Mouse (Mus musculus) erythroblast, embryonic 14.5 days (primary cell): ENCODE data around the gene Mrpl35. TPM values are rescaled to one million over a fixed set of nuclear protein-coding genes. Genes with fewer than 3 reads are reported as not detected.

ENCODE experiments used
- H3K27me3 ChIP-seq: 2 replicates; pipeline ENCODE4 v1.6.1; 2012; ENCODE audit warnings: inconsistent platforms; ENCODE audit not compliant: control insufficient read depth
- H3K36me3 ChIP-seq: 2 replicates; pipeline ENCODE4 v1.6.1; 2012; ENCODE audit warnings: mild to moderate bottlenecking, inconsistent platforms; ENCODE audit not compliant: control insufficient read depth
- H3K4me1 ChIP-seq: 2 replicates; pipeline ENCODE4 v1.6.1; 2012; ENCODE audit warnings: inconsistent platforms; ENCODE audit not compliant: control insufficient read depth
- H3K4me3 ChIP-seq: replicated peaks from 2 replicates; pipeline ENCODE3; 2012; ENCODE audit warnings: moderate library complexity, mild to moderate bottlenecking, inconsistent platforms
- H3K9me3 ChIP-seq: 2 replicates; pipeline ENCODE4 v1.6.1; 2012; ENCODE audit warnings: low read length, inconsistent platforms, mixed read lengths; ENCODE audit not compliant: control insufficient read depth
- GATA1 ChIP-seq: IDR thresholded peaks from 2 replicates; pipeline ENCODE4 v1.6.1; 2012; ENCODE audit warnings: low read length, inconsistent platforms, mixed read lengths
- TAL1 ChIP-seq: IDR thresholded peaks from 3 replicates; pipeline ENCODE4 v1.6.1; 2012; ENCODE audit warnings: low read length, inconsistent platforms, mixed read lengths
- polyA plus RNA-seq: library from polyadenylated mRNA; stranded (reverse); fragments of >175 nt; gene quantifications from 2 replicates; pipeline ENCODE4 v1.2.3, GENCODE M21; 2012

Gene Mrpl35
- polyA plus RNA-seq, 1 experiment: 0.22 TPM

DNA sequence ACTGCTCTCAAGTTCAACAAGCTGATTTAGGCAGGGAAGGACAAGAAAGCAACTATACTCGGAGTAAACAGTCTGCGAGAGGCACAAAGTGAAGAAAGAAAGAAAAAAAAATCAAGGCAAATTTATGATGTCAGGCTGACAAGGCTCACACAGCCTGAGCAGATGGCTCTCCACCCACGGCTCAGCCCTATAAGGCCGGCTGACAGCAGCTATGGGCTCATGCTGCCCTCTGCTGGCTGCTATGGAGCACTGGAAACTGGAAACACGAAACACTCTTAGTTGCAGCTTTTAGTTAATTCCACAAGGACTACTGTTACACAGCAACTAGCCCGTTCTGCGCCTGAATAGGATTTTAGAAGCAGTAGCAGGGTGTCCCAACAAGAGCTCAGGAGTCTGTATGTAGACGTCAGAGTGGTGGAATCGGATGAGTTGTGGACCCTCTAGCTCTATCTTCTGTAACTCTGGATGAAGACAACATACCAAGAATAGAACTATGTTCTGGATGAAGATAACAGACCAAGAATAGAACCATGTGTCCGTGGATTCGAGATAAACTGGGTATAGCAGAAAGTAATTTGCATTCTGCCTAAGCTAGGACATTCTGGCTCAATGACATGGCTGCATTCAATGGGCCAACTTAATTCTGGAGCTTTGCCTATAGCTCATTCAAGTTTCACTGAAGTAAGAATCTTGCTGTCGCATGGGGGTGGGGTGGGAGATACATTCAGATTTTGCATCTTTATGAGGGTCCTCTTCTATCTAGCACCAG lies 22.5 kb downstream of the Mrpl35 start:
- no peaks in the 10 kb centered on the region for H3K27me3 ChIP-seq
- TF ChIP-seq TAL1: no peak
- TF ChIP-seq GATA1: no peak
- H3K9me3 ChIP-seq: no peaks in the 10 kb centered on the region
- no peak overlapping the region for H3K4me3 ChIP-seq
- peaks cover 8% of the 10 kb centered on the region for H3K36me3 ChIP-seq
- peaks cover 55% of the 10 kb centered on the region for H3K4me1 ChIP-seq

DNA sequence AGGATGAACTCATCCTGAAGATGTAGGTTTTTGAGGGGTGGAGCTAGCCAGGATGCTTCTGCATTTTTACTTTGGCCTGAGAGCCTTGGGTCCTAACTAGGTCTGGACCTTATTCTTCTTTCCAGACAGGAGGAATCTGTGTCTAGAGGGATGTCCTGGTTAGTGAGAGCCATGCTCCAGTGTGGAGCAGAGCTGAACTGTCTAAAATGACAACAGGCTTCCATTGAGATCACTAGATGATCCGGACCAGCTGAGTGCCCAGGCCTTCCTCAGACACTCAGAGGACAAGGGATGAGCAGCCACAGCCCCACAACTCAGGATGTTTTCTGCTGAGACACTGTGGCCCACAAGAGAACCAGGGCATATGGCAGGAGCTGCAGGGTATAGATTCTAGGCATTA lies 23.2 kb downstream of the Mrpl35 start:
- peaks cover 56% of the 10 kb centered on the region for H3K4me1 ChIP-seq
- H3K27me3 ChIP-seq: no peaks in the 10 kb centered on the region
- TF ChIP-seq TAL1 (no peak), GATA1 (no peak)
- peaks cover 6% of the 10 kb centered on the region for H3K36me3 ChIP-seq
- H3K4me3 ChIP-seq: no peak overlapping the region
- H3K9me3 ChIP-seq: no peaks in the 10 kb centered on the region

DNA sequence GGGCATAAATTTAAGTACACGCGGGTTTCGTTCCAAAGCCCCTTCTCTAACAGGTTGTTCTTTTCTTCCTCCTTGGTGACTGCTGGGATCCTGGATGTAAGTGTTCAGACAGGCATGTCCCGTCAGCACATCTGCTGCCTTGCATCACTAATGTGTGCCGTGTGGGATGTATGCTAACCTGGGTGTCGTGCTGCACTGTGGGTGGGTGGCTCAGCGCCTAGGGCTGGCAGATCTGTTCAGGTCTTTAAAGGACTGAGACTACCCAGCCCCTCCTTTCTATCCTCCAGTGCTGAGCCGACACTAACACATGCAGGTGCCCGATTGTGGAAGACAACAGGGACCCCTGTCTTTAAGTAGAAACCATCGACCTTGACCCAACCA lies 25.1 kb downstream of the Mrpl35 start:
- peaks cover 58% of the 10 kb centered on the region for H3K4me1 ChIP-seq

DNA sequence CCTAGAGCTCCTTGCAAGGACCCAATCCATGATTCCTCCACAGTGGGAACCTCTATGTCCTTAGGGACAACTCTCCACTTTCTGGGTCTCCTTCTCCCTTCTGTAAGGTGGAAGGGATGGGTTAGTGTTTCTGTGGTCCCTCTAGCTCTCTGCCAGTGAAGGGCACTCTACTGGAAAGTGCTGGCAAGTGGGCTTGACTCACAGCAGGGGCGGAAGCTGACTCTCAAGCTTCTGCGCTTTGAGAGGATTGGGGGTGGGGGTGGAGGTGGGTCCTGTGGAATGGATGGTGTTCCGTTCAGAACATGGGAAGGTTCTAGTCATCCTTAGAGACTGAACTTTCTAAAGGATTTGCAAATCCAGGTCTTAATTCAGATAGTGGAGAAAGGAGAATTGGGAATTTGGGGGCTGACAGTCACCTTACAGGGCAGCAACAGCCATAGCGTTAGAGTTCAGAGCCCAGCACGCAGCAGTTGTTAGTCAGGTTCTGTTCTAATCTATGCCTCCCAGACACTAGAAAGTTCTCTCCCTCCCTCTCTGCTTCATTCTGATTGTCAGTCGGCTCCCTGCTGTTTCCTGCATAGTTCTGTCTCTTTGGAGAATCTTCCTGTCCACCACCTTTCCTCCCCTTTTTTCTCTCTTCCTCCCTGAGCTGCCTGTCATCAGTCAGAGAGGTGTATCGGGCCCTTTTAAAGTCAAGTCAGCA lies 25.6 kb downstream of the Mrpl35 start:
- H3K27me3 ChIP-seq: no peaks in the 10 kb centered on the region
- TF ChIP-seq TAL1: peak; percentile 87
- TF ChIP-seq GATA1: peak; percentile 67
- no peaks in the 10 kb centered on the region for H3K9me3 ChIP-seq
- peak overlapping the region; percentile 43 for H3K4me3 ChIP-seq
- H3K36me3 ChIP-seq: peaks cover 6% of the 10 kb centered on the region
- peaks cover 58% of the 10 kb centered on the region for H3K4me1 ChIP-seq

More for the DNA sequence above, 25.1 kb downstream of the Mrpl35 start:
- H3K27me3 ChIP-seq: no peaks in the 10 kb centered on the region
- no peaks in the 10 kb centered on the region for H3K9me3 ChIP-seq
- peak overlapping the region; percentile 43 for H3K4me3 ChIP-seq
- no peak for TF ChIP-seq GATA1
- H3K36me3 ChIP-seq: peaks cover 6% of the 10 kb centered on the region

DNA sequence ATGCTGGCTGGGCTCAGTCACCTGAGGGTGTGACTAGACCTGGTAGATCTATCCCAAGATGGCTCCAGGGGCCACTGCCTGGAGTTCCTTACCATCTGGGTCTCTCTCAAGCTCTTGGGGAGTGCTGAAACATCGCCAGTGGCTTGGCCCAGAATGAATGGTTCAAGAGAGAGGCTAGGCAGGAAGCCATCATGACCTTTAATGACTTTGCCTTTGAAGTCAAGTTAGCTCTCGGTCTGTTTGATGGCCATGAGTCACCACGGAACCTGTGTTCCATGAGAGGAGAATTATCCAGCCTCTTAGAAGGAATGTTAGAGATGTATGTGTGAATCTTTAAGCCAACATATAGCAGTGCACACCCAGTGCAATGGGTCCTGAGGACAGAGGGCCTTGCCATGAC lies 27.4 kb downstream of the Mrpl35 start:
- no peak for TF ChIP-seq TAL1
- no peak for TF ChIP-seq GATA1
- Histone ChIP-seq H3K9me3 (no peaks in the 10 kb centered on the region), H3K4me1 (peaks cover 53% of the 10 kb centered on the region), H3K36me3 (peaks cover 6% of the 10 kb centered on the region), H3K4me3 (no peak overlapping the region), H3K27me3 (no peaks in the 10 kb centered on the region)

DNA sequence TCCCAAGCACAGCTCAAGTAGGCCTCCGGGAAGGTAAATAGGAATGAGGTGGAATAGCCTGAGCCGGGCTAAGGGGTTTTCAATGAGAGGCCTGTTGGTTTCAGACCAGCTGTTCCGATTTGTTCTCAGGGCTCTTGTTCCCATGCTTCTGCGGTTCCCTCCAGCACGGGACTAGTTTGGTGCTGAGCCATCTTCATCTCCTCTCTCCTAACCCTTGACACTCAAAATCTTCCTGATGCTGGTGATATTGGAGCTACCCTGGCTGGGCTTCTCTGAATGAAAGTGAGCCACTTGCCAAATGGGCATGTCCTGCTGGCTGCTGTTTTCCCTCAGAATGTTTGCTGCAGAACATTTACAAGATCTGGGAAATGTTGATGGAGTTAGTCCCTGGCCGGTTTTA lies 35.0 kb downstream of the Mrpl35 start:
- TF ChIP-seq TAL1 (no peak), GATA1 (no peak)
- no peaks in the 10 kb centered on the region for H3K27me3 ChIP-seq

DNA sequence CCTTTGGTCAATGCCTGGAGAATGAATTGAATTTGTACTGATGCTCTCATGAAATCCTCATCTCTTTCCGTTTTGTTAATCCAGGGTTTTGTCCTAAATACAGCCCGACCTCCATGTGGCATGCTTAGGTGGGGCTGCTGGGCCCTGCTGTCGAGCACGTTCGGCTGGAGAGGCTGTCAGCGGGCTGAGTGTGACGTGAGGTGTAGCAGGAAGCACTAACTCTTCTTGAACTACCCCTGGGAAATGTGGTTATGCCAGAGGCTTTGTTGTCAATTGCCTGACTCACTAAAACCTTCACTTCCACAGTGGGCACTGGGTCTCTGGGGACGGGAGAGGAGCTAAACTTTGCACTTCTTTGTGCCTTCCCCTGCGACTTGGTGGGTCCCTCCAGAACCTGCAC lies 38.4 kb downstream of the Mrpl35 start:
- TF ChIP-seq GATA1: no peak
- no peak for TF ChIP-seq TAL1
- Histone ChIP-seq H3K4me1 (peaks cover 6% of the 10 kb centered on the region), H3K36me3 (no peaks in the 10 kb centered on the region), H3K4me3 (no peak overlapping the region), H3K9me3 (peaks cover 5% of the 10 kb centered on the region), H3K27me3 (no peaks in the 10 kb centered on the region)

More for the DNA sequence above, 35.0 kb downstream of the Mrpl35 start:
- no peak overlapping the region for H3K4me3 ChIP-seq
- H3K9me3 ChIP-seq: no peaks in the 10 kb centered on the region
- no peaks in the 10 kb centered on the region for H3K36me3 ChIP-seq
- peaks cover 4% of the 10 kb centered on the region for H3K4me1 ChIP-seq

DNA sequence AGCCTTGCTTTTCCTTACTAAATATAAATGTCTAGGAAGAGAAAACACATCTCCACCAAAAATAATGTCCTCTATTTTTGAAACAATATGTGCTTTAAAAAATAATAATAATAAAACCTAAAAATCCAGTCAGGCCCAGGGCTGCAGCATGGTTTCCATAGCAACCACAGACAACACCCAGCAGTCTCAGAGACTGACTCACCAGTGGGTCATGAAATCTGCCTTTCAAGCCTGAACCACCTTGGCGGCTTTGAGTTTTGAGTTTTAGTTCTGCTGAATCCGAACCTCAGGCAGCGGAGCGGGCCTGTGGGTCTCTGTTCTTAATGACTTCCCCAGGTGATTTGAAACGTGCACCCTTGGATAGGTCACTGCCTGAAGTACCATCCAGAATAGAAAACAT lies 43.6 kb downstream of the Mrpl35 start:
- no peaks in the 10 kb centered on the region for H3K36me3 ChIP-seq
- H3K4me1 ChIP-seq: peaks cover 6% of the 10 kb centered on the region
- TF ChIP-seq TAL1 (no peak), GATA1 (no peak)
- H3K4me3 ChIP-seq: no peak overlapping the region
- peaks cover 5% of the 10 kb centered on the region for H3K9me3 ChIP-seq
- no peaks in the 10 kb centered on the region for H3K27me3 ChIP-seq

DNA sequence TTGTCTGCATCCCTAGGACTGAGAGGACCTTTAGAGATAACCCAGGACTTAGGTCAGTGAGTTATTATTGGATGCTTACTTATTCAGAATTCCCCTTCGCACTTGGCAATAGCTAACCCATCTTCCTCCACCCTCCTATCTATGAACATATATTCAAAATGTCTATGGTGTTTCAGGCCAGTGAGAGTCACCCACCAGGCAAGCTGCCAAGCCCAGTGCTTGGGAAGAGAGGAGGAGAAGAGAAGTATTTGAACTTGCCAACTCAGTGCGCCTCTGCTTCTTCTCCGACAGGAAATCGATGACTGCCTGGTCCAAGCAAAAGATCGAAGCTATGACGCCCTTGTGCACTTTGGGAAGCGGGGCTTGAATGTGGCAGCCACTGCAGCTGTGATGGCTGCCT lies 46.3 kb downstream of the Mrpl35 start:
- Histone ChIP-seq H3K27me3 (no peaks in the 10 kb centered on the region), H3K4me3 (no peak overlapping the region), H3K4me1 (no peaks in the 10 kb centered on the region), H3K9me3 (peaks cover 5% of the 10 kb centered on the region), H3K36me3 (no peaks in the 10 kb centered on the region)
- TF ChIP-seq GATA1: no peak
- TF ChIP-seq TAL1: no peak
